Mouse (Mus musculus): ENCODE measurements around the gene Vwa7. TPM values are rescaled to one million over a fixed set of nuclear protein-coding genes. Genes with fewer than 3 reads are reported as not detected.

Gene Vwa7
- 1.6 and 1.7 TPM in 2 replicates for polyA plus RNA-seq (2012; rRNA removed)

GRCm38 (mm10) chr17:35016376-35016775, at the start of gene Vwa7:
Gene Vwa7, plus strand, starts transcription at chr17:35016579.

GRCm38 (mm10) chr17:34969822-34970221, 46.6 kb upstream of the Vwa7 start, which contains the start of gene Gm20481:
Gene Gm20481, plus strand, starts transcription at chr17:34969912.

GRCm38 (mm10) chr17:34972069-34972749, 44.2 kb upstream of the Vwa7 start, which contains the start of the genes Hspa1a and Hspa1l:
Gene Hspa1a, minus strand, starts transcription at chr17:34972156.
Gene Hspa1l, plus strand, starts transcription at chr17:34972703.

GRCm38 (mm10) chr17:34981690-34982180, 34.6 kb upstream of the Vwa7 start, which contains the start of gene Lsm2:
Gene Lsm2, plus strand, starts transcription at chr17:34981862.

GRCm38 (mm10) chr17:35000717-35001451, 15.5 kb upstream of the Vwa7 start, which contains the start of gene Vars:
Gene Vars, plus strand, starts transcription at chr17:35000987.

GRCm38 (mm10) chr17:35027277-35028068, 11.1 kb downstream of the Vwa7 start, which contains the start of gene Sapcd1:
Gene Sapcd1, minus strand, starts transcription at chr17:35028016.

GRCm38 (mm10) chr17:35046681-35047455, 30.5 kb downstream of the Vwa7 start, which contains the start of gene Msh5:
Gene Msh5, minus strand, starts transcription at chr17:35046745.

GRCm38 (mm10) chr17:35049561-35050016, 33.2 kb downstream of the Vwa7 start, which contains the start of gene Clic1:
Gene Clic1, plus strand, starts transcription at chr17:35049966.

GRCm38 (mm10) chr17:35058911-35059892, 42.8 kb downstream of the Vwa7 start, which contains the start of gene Ddah2:
Gene Ddah2, plus strand, starts transcription at chr17:35059035.

GRCm38 (mm10) chr17:35064951-35065947, 48.9 kb downstream of the Vwa7 start, which contains the start of gene Ly6g6c:
Gene Ly6g6c, plus strand, starts transcription at chr17:35065388.

GRCm38 (mm10) chr17:35066084-35066483, 49.7 kb downstream of the Vwa7 start, which contains the start of gene Mpig6b:
Gene Mpig6b, minus strand, starts transcription at chr17:35066184.

Other genes starting within 250 kb of the Vwa7 start
- 1.5 and 2.7 TPM in 2 replicates for gene Cyp21a1, start 212.0 kb upstream of the Vwa7 start, polyA plus RNA-seq (2012; rRNA removed)
- gene Stk19, start 179.6 kb upstream of the Vwa7 start, polyA plus RNA-seq (2012; rRNA removed) = 56.5 and 60.0 TPM in 2 replicates
- gene Dxo, start 179.6 kb upstream of the Vwa7 start, polyA plus RNA-seq (2012; rRNA removed) = 45.2 and 55.1 TPM in 2 replicates
- gene Skiv2l, start 166.4 kb upstream of the Vwa7 start, polyA plus RNA-seq (2012; rRNA removed) = 114 and 120 TPM in 2 replicates
- 24.5 and 28.4 TPM in 2 replicates for gene Nelfe, start 166.2 kb upstream of the Vwa7 start, polyA plus RNA-seq (2012; rRNA removed)
- 16.7 and 26.4 TPM in 2 replicates for gene Cfb, start 154.1 kb upstream of the Vwa7 start, polyA plus RNA-seq (2012; rRNA removed)
- 31.4 and 37.2 TPM in 2 replicates for gene Zbtb12, start 137.1 kb upstream of the Vwa7 start, polyA plus RNA-seq (2012; rRNA removed)
- 0.06 TPM in 1 of 2 replicates, not detected in the other for gene Gm20547, start 134.5 kb upstream of the Vwa7 start, polyA plus RNA-seq (2012; rRNA removed)
- 44.6 and 48.4 TPM in 2 replicates for gene C2, start 118.3 kb upstream of the Vwa7 start, polyA plus RNA-seq (2012; rRNA removed)
- gene Ehmt2, start 118.1 kb upstream of the Vwa7 start, polyA plus RNA-seq (2012; rRNA removed) = 397 and 463 TPM in 2 replicates
- 10.4 and 10.5 TPM in 2 replicates for gene Slc44a4, start 102.1 kb upstream of the Vwa7 start, polyA plus RNA-seq (2012; rRNA removed)
- 41.7 and 43.1 TPM in 2 replicates for gene Neu1, start 85.3 kb upstream of the Vwa7 start, polyA plus RNA-seq (2012; rRNA removed)
- gene Hspa1b, start 57.3 kb upstream of the Vwa7 start, polyA plus RNA-seq (2012; rRNA removed) = 132 and 153 TPM in 2 replicates
- gene Gm20481, start 46.7 kb upstream of the Vwa7 start, polyA plus RNA-seq (2012; rRNA removed) = 1.1 TPM in 1 of 2 replicates, not detected in the other
- gene Hspa1a, start 44.4 kb upstream of the Vwa7 start, polyA plus RNA-seq (2012; rRNA removed) = 71.2 and 74.4 TPM in 2 replicates
- gene Hspa1l, start 43.9 kb upstream of the Vwa7 start, polyA plus RNA-seq (2012; rRNA removed) = 0.28 and 0.47 TPM in 2 replicates
- 107 and 128 TPM in 2 replicates for gene Lsm2, start 34.7 kb upstream of the Vwa7 start, polyA plus RNA-seq (2012; rRNA removed)
- gene Vars, start 15.6 kb upstream of the Vwa7 start, polyA plus RNA-seq (2012; rRNA removed) = 349 and 387 TPM in 2 replicates
- 2.2 and 3.1 TPM in 2 replicates for gene Sapcd1, start 11.4 kb downstream of the Vwa7 start, polyA plus RNA-seq (2012; rRNA removed)
- gene Msh5, start 30.2 kb downstream of the Vwa7 start, polyA plus RNA-seq (2012; rRNA removed) = 2.8 and 3.2 TPM in 2 replicates
- gene Clic1, start 33.4 kb downstream of the Vwa7 start, polyA plus RNA-seq (2012; rRNA removed) = 134 and 150 TPM in 2 replicates
- gene Ddah2, start 42.5 kb downstream of the Vwa7 start, polyA plus RNA-seq (2012; rRNA removed) = 113 and 116 TPM in 2 replicates
- gene Ly6g6c, start 48.8 kb downstream of the Vwa7 start, polyA plus RNA-seq (2012; rRNA removed) = not detected in 2 replicates
- gene Mpig6b, start 49.6 kb downstream of the Vwa7 start, polyA plus RNA-seq (2012; rRNA removed) = 0.25 and 0.36 TPM in 2 replicates
- gene Ly6g6e, start 60.3 kb downstream of the Vwa7 start, polyA plus RNA-seq (2012; rRNA removed) = 13.7 and 17.0 TPM in 2 replicates
- 7.4 and 8.5 TPM in 2 replicates for gene Ly6g6d, start 61.5 kb downstream of the Vwa7 start, polyA plus RNA-seq (2012; rRNA removed)
- gene Ly6g6f, start 69.0 kb downstream of the Vwa7 start, polyA plus RNA-seq (2012; rRNA removed) = not detected in 2 replicates
- 223 and 260 TPM in 2 replicates for gene Abhd16a, start 72.7 kb downstream of the Vwa7 start, polyA plus RNA-seq (2012; rRNA removed)
- not detected in 2 replicates for gene Ly6g5c, start 91.7 kb downstream of the Vwa7 start, polyA plus RNA-seq (2012; rRNA removed)
- 1.5 and 2.3 TPM in 2 replicates for gene Ly6g5b, start 98.8 kb downstream of the Vwa7 start, polyA plus RNA-seq (2012; rRNA removed)
- gene Gpank1, start 104.9 kb downstream of the Vwa7 start, polyA plus RNA-seq (2012; rRNA removed) = 17.4 and 20.2 TPM in 2 replicates
- 246 and 449 TPM in 2 replicates for gene Csnk2b, start 105.5 kb downstream of the Vwa7 start, polyA plus RNA-seq (2012; rRNA removed)
- 7.9 and 13.4 TPM in 2 replicates for gene D17H6S53E, start 109.8 kb downstream of the Vwa7 start, polyA plus RNA-seq (2012; rRNA removed)
- 0.16 and 0.37 TPM in 2 replicates for gene Apom, start 115.5 kb downstream of the Vwa7 start, polyA plus RNA-seq (2012; rRNA removed)
- 379 and 401 TPM in 2 replicates for gene Bag6, start 118.6 kb downstream of the Vwa7 start, polyA plus RNA-seq (2012; rRNA removed)
- 592 and 637 TPM in 2 replicates for gene Prrc2a, start 148.3 kb downstream of the Vwa7 start, polyA plus RNA-seq (2012; rRNA removed)
- 1.4 and 1.9 TPM in 2 replicates for gene Aif1, start 159.5 kb downstream of the Vwa7 start, polyA plus RNA-seq (2012; rRNA removed)
- 15.6 and 19.9 TPM in 2 replicates for gene Lst1, start 171.9 kb downstream of the Vwa7 start, polyA plus RNA-seq (2012; rRNA removed)
- 4.6 and 6.7 TPM in 2 replicates for gene Ltb, start 177.9 kb downstream of the Vwa7 start, polyA plus RNA-seq (2012; rRNA removed)
- gene Tnf, start 185.4 kb downstream of the Vwa7 start, polyA plus RNA-seq (2012; rRNA removed) = 0.62 and 0.77 TPM in 2 replicates
- gene Lta, start 188.8 kb downstream of the Vwa7 start, polyA plus RNA-seq (2012; rRNA removed) = 0.16 and 0.36 TPM in 2 replicates
- not detected in 2 replicates for gene Gm16181, start 204.3 kb downstream of the Vwa7 start, polyA plus RNA-seq (2012; rRNA removed)
- 6.9 and 13.4 TPM in 2 replicates for gene Atp6v1g2, start 217.1 kb downstream of the Vwa7 start, polyA plus RNA-seq (2012; rRNA removed)
- 42.9 and 64.2 TPM in 2 replicates for gene Nfkbil1, start 219.2 kb downstream of the Vwa7 start, polyA plus RNA-seq (2012; rRNA removed)
- 360 and 468 TPM in 2 replicates for gene Ddx39b, start 225.2 kb downstream of the Vwa7 start, polyA plus RNA-seq (2012; rRNA removed)
- gene H2-D1, start 246.2 kb downstream of the Vwa7 start, polyA plus RNA-seq (2012; rRNA removed) = 422 and 558 TPM in 2 replicates

Data from ovary, adult 2 months (tissue).